Mouse (Mus musculus) forebrain, embryonic 14.5 days (tissue): Measurements from ENCODE around the gene Hnrnpa0. TPM values are rescaled to one million over a fixed set of nuclear protein-coding genes. Genes with fewer than 3 reads are reported as not detected.

Experiments
- ATAC-seq: fragments of 200-750 bp; cut with Nextera tagmentation; 2 replicates; pipeline ENCODE4 v1.8.0; 2017; ENCODE audit warnings: mild to moderate bottlenecking, moderate library complexity
- DNase-seq: peaks from one replicate; pipeline ENCODE4 v3.0.0-alpha.2; 2015; ENCODE audit warnings: low spot score
- H3K27ac ChIP-seq: fragments of 300-500 bp; sonication (generic); 2 replicates; pipeline ENCODE4 v1.5.1; 2014; ENCODE audit warnings: low read depth, mild to moderate bottlenecking, control low read depth, low read length, moderate library complexity
- H3K27me3 ChIP-seq: fragments of 300-500 bp; sonication (generic); replicated peaks from 2 replicates; pipeline ENCODE4 v1.6.1; 2014; ENCODE audit warnings: low read length, control low read depth, mixed read lengths; ENCODE audit not compliant: control insufficient read depth, insufficient read depth
- H3K36me3 ChIP-seq: fragments of 300-500 bp; sonication (generic); 2 replicates; pipeline ENCODE4 v1.6.1; 2014; ENCODE audit warnings: low read length, control low read depth; ENCODE audit not compliant: control insufficient read depth, insufficient read depth
- H3K4me1 ChIP-seq: fragments of 300-500 bp; sonication (generic); 2 replicates; pipeline ENCODE4 v1.6.1; 2014; ENCODE audit warnings: antibody characterized with exemption, low read length, control low read depth; ENCODE audit not compliant: control insufficient read depth, insufficient read depth
- H3K4me2 ChIP-seq: fragments of 300-500 bp; sonication (generic); 2 replicates; pipeline ENCODE4 v1.6.1; 2014; ENCODE audit warnings: mild to moderate bottlenecking, control low read depth, low read length
- H3K4me3 ChIP-seq: fragments of 300-500 bp; sonication (generic); 2 replicates; pipeline ENCODE4 v1.5.1; 2014; ENCODE audit warnings: low read depth, low read length, control low read depth
- H3K9ac ChIP-seq: fragments of 300-500 bp; sonication (generic); 2 replicates; pipeline ENCODE4 v1.6.1; 2014; ENCODE audit warnings: mild to moderate bottlenecking, low read length, control low read depth, moderate library complexity
- H3K9me3 ChIP-seq: fragments of 300-500 bp; sonication (generic); replicated peaks from 2 replicates; pipeline ENCODE4 v1.6.1; 2016; ENCODE audit warnings: low read length, control low read depth, mixed read lengths; ENCODE audit not compliant: control insufficient read depth
- WGBS: fragments of 180-500 bp; shearing (Covaris S2); extraction: QIAGEN DNeasy Blood & Tissue Kit; methylation state at CpG from one replicate; pipeline ENCODE4 v1.1.7; 2014; 5-methylcytosine and 5-hydroxymethylcytosine counted together
- polyA plus RNA-seq: library from polyadenylated mRNA; unstranded; fragments of >200 nt; fragmentation: Nextera tagmentation; extraction: Ambion mirVana; gene quantifications from 2 replicates; pipeline ENCODE4 v1.2.1, GENCODE M21; 2014

Gene Hnrnpa0
- polyA plus RNA-seq, result 66.7 and 83.1 TPM in 2 replicates

DNA sequence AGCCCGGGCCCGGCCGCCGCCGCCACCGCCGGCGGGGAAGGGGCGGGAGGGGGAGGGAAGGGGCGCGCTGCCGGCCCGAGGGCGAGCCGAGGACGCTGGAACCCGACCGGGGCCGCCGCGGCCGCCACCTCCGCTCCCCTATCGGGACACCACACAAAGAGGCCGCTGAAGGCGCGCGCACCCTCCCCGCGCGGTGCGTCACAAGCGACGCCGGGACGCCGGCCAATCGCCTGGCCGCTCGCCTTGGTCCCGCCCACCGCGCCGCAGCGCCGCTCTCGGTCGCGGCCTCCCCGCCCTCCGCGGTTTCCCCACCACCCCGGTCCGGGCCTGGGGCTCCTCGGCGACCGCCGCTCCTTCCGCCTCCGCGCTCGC is at the start of gene Hnrnpa0:
Gene Hnrnpa0 (minus strand): TSS at position 161 of the 372 bp plus-strand sequence.
- H3K36me3 ChIP-seq, result peaks cover 18% of the 10 kb centered on the region; the same call in 1 of the 2 replicates
- no peaks in the 10 kb centered on the region for H3K27me3 ChIP-seq
- peak within 1 kb of the TSS; percentile 100 for H3K27ac ChIP-seq
- H3K4me1 ChIP-seq, result peaks cover 22% of the 10 kb centered on the region
- peak within 1 kb of the TSS; percentile 99 for H3K9ac ChIP-seq
- H3K9me3 ChIP-seq, result no peaks in the 10 kb centered on the region
- peak within 1 kb of the TSS; percentile 97 for H3K4me3 ChIP-seq
- under 1% methylated on average over 45 of the region's 62 CpGs for WGBS
- H3K4me2 ChIP-seq, result peak within 1 kb of the TSS; percentile 75
- ATAC-seq (peak; percentile 95), DNase-seq (peak; percentile 97)

GRCm38 (mm10) chr13:58177511-58178208 is 49.3 kb upstream of the Hnrnpa0 start:
- H3K4me2 ChIP-seq, result no peak overlapping the region
- peaks cover 66% of the 10 kb centered on the region for H3K36me3 ChIP-seq
- H3K4me3 ChIP-seq, result no peak overlapping the region
- H3K4me1 ChIP-seq, result no peaks in the 10 kb centered on the region
- no peak overlapping the region for H3K9ac ChIP-seq
- no peaks in the 10 kb centered on the region for H3K9me3 ChIP-seq
- no peak for DNase-seq
- no peak overlapping the region for H3K27ac ChIP-seq
- WGBS, result 88% methylated on average over 9 of the region's 9 CpGs
- no peak for ATAC-seq
- H3K27me3 ChIP-seq, result no peaks in the 10 kb centered on the region

- no peaks in the 10 kb centered on the region for H3K27me3 ChIP-seq
- H3K27ac ChIP-seq, result no peak overlapping the region
- H3K4me3 ChIP-seq, result no peak overlapping the region
- no peak for ATAC-seq
- no peaks in the 10 kb centered on the region for H3K9me3 ChIP-seq
- no peak overlapping the region for H3K9ac ChIP-seq
- H3K36me3 ChIP-seq, result peaks cover 60% of the 10 kb centered on the region
- H3K4me2 ChIP-seq, result no peak overlapping the region
- 96% methylated on average over 3 of the region's 3 CpGs for WGBS
- no peak for DNase-seq
- no peaks in the 10 kb centered on the region for H3K4me1 ChIP-seq
Observed at GRCm38 (mm10) chr13:58176105-58176504, 47.7 kb upstream of the Hnrnpa0 start.

- H3K9ac ChIP-seq, result no peak overlapping the region
- H3K9me3 ChIP-seq, result no peaks in the 10 kb centered on the region
- H3K27ac ChIP-seq, result no peak overlapping the region
- ATAC-seq (no peak), DNase-seq (no peak)
- peaks cover 27% of the 10 kb centered on the region for H3K36me3 ChIP-seq
- no peak overlapping the region for H3K4me2 ChIP-seq
- no peaks in the 10 kb centered on the region for H3K4me1 ChIP-seq
- no peaks in the 10 kb centered on the region for H3K27me3 ChIP-seq
- H3K4me3 ChIP-seq, result no peak overlapping the region
Observed at GRCm38 (mm10) chr13:58168119-58168518, 39.8 kb upstream of the Hnrnpa0 start.

DNA sequence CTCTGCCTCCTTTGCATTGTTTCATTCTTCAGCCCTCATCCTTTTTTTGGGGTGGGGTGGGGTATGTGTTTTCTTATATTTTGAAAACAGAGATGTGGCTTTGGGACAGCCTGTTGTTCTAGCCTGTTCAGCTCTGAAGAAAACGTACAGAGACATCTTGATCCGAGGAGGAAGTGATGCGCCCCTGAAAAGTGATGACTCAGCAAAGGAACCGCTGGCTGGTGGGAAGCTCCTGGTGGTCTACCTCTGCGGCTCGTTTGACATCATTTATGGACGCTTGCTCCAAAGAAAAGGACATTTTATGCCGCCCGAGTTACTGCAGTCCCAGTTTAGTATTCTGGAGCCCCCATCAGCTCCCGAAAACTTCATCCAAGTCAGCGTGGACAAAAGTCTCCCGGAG is 35.0 kb upstream of the Hnrnpa0 start:
- Histone ChIP-seq H3K36me3 (peaks cover 37% of the 10 kb centered on the region), H3K4me1 (peaks cover 1% of the 10 kb centered on the region; the same call in 1 of the 2 replicates), H3K9me3 (no peaks in the 10 kb centered on the region), H3K27me3 (no peaks in the 10 kb centered on the region), H3K4me3 (no peak overlapping the region), H3K4me2 (no peak overlapping the region), H3K27ac (no peak overlapping the region), H3K9ac (no peak overlapping the region)
- DNase-seq (no peak), ATAC-seq (no peak)
- 94% methylated on average over 12 of the region's 12 CpGs for WGBS

DNA sequence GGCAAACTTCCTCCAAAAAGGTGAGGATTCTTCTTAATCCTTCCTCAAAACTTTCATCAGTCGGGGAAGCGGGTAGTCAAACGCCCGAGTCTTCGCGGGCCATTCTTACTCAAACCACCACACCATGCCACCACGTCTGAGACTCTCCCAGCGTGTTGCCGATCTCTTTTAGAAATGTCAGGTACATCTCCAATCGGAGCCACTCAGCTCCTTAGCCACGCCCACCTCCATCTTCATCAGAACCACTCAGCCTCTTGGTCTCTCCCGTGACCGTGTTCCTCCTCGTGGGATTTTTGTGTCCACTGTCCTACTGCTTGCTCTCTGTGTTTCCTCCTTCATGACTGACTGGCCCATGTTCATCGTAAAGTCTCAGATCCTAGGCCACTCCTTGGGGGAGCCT is 32.4 kb upstream of the Hnrnpa0 start:
- Histone ChIP-seq H3K4me1 (peaks cover 8% of the 10 kb centered on the region; the same call in 1 of the 2 replicates), H3K4me2 (no peak overlapping the region), H3K4me3 (no peak overlapping the region), H3K9ac (no peak overlapping the region), H3K27ac (no peak overlapping the region), H3K9me3 (no peaks in the 10 kb centered on the region), H3K27me3 (no peaks in the 10 kb centered on the region), H3K36me3 (peaks cover 33% of the 10 kb centered on the region)
- WGBS, result 95% methylated on average over 15 of the region's 15 CpGs
- ATAC-seq (no peak), DNase-seq (no peak)

DNA sequence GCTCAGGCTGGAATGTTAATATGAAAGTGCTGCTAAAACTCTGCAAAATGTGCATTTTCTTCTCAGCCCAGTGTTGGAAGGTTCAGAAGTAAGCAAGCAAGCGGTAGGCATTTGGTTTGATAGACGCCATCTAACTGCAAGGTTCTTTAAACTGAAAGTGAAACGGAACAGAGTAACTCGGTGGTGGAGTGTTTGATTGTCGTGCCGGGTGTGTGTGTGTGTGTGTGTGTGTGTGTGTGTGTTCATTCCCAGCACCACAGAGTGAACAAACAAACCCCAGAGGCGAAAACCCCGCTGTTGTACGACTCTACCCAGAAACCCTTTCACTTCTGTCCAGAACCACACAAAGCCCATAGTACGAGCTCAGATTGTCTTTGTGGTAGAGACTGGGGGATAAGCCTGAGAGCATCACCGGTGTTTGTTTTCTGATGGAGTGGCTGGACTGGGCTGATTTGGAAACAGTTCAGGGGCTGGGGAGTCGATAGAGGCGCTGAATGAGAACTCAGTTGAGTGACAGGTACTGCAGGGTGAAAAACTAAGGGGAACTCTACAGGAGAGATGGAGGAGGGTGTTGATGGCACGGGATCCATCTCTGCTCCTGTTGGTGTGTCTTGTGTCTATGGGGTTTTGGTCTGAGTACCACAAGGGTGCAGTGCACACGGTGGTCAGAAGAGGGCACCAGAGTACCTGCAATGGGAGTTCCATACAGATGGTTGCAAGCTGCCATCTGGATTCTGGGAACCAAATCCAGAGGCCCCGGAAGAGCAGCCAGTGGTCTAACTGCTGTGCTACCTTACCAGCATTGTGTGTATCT is 29.9 kb upstream of the Hnrnpa0 start:
- peak; percentile 95 for DNase-seq

DNA sequence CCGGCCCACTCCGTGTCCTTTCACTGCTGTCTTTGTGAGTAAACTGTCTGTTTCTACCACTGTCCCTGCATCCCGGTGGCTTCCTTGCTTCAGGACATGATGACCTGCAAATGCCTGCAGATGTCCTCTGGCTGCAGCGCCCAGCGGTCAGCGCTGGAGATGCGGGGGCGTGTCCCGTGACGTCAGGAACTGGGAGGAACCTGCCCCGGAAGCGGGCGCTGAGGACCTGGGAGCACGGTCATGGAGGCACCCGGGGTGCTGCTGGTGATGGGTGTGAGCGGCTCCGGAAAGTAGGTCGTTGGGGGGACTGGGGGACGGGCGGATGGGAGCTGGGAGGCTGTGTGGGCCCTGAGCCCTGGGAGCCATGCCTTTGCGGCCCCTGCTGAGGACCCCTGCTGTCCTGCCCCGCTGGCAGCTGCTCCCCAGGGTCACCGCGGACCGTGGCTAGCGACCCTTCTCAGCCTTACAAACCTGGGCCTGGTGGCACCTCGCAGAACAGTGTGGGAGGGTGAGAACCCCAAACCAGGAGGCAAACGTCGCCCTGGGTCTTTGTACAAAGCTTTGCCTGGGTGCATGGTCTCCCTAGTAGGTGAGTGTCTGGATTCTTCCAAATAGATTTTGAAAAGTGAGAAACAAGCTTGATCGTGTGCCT is 29.2 kb upstream of the Hnrnpa0 start, which contains the start of gene Idnk:
Gene Idnk (plus strand): TSS at position 203 of the 652 bp plus-strand sequence.
- ATAC-seq (peak; percentile 90), DNase-seq (peak; percentile 87)
- Histone ChIP-seq H3K9ac (peak within 1 kb of the TSS; percentile 91), H3K4me3 (peak within 1 kb of the TSS; percentile 86), H3K4me2 (peak within 1 kb of the TSS; percentile 87), H3K27ac (peak within 1 kb of the TSS; percentile 27; the same call in 1 of the 2 replicates), H3K27me3 (no peaks in the 10 kb centered on the region), H3K36me3 (peaks cover 16% of the 10 kb centered on the region), H3K9me3 (no peaks in the 10 kb centered on the region), H3K4me1 (peaks cover 8% of the 10 kb centered on the region; the same call in 1 of the 2 replicates)
- under 1% methylated on average over 30 of the region's 30 CpGs for WGBS

More for the DNA sequence above, 29.9 kb upstream of the Hnrnpa0 start:
- H3K4me3 ChIP-seq, result peak overlapping the region; percentile 86
- H3K27me3 ChIP-seq, result no peaks in the 10 kb centered on the region
- no peaks in the 10 kb centered on the region for H3K9me3 ChIP-seq
- no peak overlapping the region for H3K27ac ChIP-seq
- peaks cover 22% of the 10 kb centered on the region for H3K36me3 ChIP-seq
- peak overlapping the region; percentile 87 for H3K4me2 ChIP-seq
- 9% methylated on average over 16 of the region's 16 CpGs for whole genome bisulfite sequencing
- H3K4me1 ChIP-seq, result peaks cover 8% of the 10 kb centered on the region; the same call in 1 of the 2 replicates
- peak overlapping the region; percentile 91 for H3K9ac ChIP-seq
- peak; percentile 63 for ATAC-seq
